Mouse (Mus musculus): Measurements from ENCODE around the gene Uncx.

DNA sequence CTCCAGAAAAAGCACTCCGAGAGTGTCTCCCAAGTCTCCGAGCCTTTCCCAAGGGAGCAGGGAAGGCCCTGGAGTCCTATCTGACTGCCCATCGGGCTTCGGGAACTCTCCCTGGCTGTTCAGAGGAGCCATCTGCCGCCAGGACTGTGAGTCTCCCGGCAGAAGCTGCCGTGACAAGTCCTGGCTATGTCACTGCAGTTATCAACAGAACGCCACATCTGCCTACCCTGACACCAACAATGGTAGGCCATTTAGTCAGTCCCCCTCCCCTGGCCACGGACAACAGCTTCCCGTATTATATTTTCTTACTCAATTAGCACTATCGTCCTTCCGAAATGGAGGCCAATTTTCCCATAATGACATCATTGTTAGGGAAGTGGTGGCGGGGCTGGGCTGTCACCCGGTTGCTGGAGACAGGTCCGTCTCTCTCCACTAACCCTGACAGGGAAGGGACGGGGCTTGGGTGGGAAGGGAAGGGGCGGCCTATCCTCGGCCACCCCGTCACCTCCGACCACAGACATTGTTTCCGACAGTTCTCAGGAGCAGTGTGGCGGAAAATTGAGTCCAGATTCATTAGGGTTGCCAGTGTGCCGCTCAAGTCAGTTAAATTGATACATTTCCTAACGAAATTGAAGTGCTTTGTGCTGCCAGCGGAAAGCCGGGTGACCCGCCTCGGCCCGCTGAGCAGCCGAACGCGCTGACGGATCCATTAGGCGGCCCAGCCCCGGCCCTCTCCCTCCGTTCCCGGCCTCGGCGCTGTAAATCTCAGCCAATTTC is 41.9 kb downstream of the Uncx start:
- no peak for TF ChIP-seq POLR2A (IDR thresholded peaks at IDR 0.05; ENCODE audit: low read depth, low read length)
- TF ChIP-seq CTCF (conservative IDR thresholded peaks at IDR 0.05; ENCODE audit: insufficient read depth, insufficient read length, low read depth, low read length): no peak

Measured in kidney, adult 2 months (tissue).